Comparison of ENCODE assay signal across 8 mouse cellular contexts in genomic region chr15:102362648-102363047, GRCm38 (mm10). TPM values are rescaled to one million over a fixed set of nuclear protein-coding genes. Genes with fewer than 3 reads are reported as not detected.
A peak's percentile ranks its signal among the peaks of the same experiment; 100 is the strongest.
DNase-seq lines count a peak whose midpoint lies in the region; ATAC-seq and TF ChIP-seq lines count a peak whose summit lies in the region.

No protein-coding gene starts in this region.

- ATAC-seq in granulocyte monocyte progenitor cell, adult 5-6 weeks (replicated peaks; ENCODE audit: poor library complexity, severe bottlenecking), result peak; percentile 23; the same call in 1 of the 2 replicates
- ATAC-seq in limb, embryonic 12.5 days (ENCODE audit: insufficient number of reproducible peaks, insufficient read depth, low FRiP score, low TSS enrichment, low read depth), result peak; percentile 32; the same call in 1 of the 2 replicates
- no peak for ATAC-seq in neural tube, embryonic 11.5 days (ENCODE audit: insufficient read depth, low FRiP score, low TSS enrichment)

- peak overlapping the region; percentile 47 for H3K9ac ChIP-seq in limb, embryonic 12.5 days (replicated peaks)
- peak overlapping the region; percentile 0; the same call in 1 of the 2 replicates for H3K9ac ChIP-seq in neural tube, embryonic 11.5 days (ENCODE audit: low read length)

- H3K36me3 ChIP-seq in limb, embryonic 12.5 days, result no peaks in the 10 kb centered on the region
- no peaks in the 10 kb centered on the region for H3K36me3 ChIP-seq in neural tube, embryonic 11.5 days (ENCODE audit: control insufficient read depth, insufficient read depth, low read length)

- peaks cover 43% of the 10 kb centered on the region for H3K4me1 ChIP-seq in limb, embryonic 12.5 days (replicated peaks)
- peaks cover 13% of the 10 kb centered on the region for H3K4me1 ChIP-seq in neural tube, embryonic 11.5 days (ENCODE audit: control insufficient read depth, insufficient read depth, low read length)

- no peaks in the 10 kb centered on the region for H3K9me3 ChIP-seq in limb, embryonic 12.5 days
- no peaks in the 10 kb centered on the region for H3K9me3 ChIP-seq in neural tube, embryonic 11.5 days (ENCODE audit: control insufficient read depth, low read length)

- peak overlapping the region; percentile 51 for H3K4me2 ChIP-seq in limb, embryonic 12.5 days
- no peak overlapping the region; the same call in 1 of the 2 replicates for H3K4me2 ChIP-seq in neural tube, embryonic 11.5 days (ENCODE audit: low read depth)

- WGBS in limb, embryonic 12.5 days, result 9% methylated on average over 14 of the region's 14 CpGs
- 14% methylated on average over 14 of the region's 14 CpGs for WGBS in neural tube, embryonic 11.5 days

- no peak for TF ChIP-seq CTCF in left cerebral cortex, adult 2 months (IDR thresholded peaks at IDR 0.05)

- H3K27me3 ChIP-seq in limb, embryonic 12.5 days, result peaks cover 25% of the 10 kb centered on the region
- peaks cover 14% of the 10 kb centered on the region for H3K27me3 ChIP-seq in neural tube, embryonic 11.5 days (ENCODE audit: control insufficient read depth, insufficient read depth, low read length)

- H3K4me3 ChIP-seq in limb, embryonic 12.5 days (replicated peaks), result peak overlapping the region; percentile 18; the same call in 1 of the 2 replicates
- no peak overlapping the region for H3K4me3 ChIP-seq in neural tube, embryonic 11.5 days (ENCODE audit: low read depth, low read length)
- no peak overlapping the region for H3K4me3 ChIP-seq in left cerebral cortex, adult 2 months

- H3K27ac ChIP-seq in limb, embryonic 12.5 days, result peak overlapping the region; percentile 75
- H3K27ac ChIP-seq in neural tube, embryonic 11.5 days (ENCODE audit: low read depth, low read length), result no peak overlapping the region
- no peak overlapping the region for H3K27ac ChIP-seq in left cerebral cortex, adult 2 months

- intact Hi-C loops in left cerebral cortex, adult 2 months (cut with DNase I), result no loop called here

- peak; percentile 18 for DNase-seq in kidney, postnatal 14 days
- no peak for DNase-seq in kidney, adult 9 months
- DNase-seq in neural tube, embryonic 11.5 days (ENCODE audit: low spot score), result no peak
- no peak for DNase-seq in left cerebral cortex, adult 2 months (ENCODE audit: extremely low spot score in 1 of 2, low spot score in 2 of 2)
- no peak for DNase-seq in thymus, adult 18-20 months
- no peak for DNase-seq in ovary, postnatal 14 days (ENCODE audit: low spot score)

RNA-seq across cellular contexts. Expression of gene Sp7, which starts 4.3 kb away (rescaled TPM):
- not detected in 2 replicates for total RNA-seq in granulocyte monocyte progenitor cell, adult 5-6 weeks (2014; fragmentation: Nextera tagmentation)
- total RNA-seq in granulocyte monocyte progenitor cell, adult 5-6 weeks (2017), result not detected in 2 replicates
- 3.1 and 4.3 TPM in 2 replicates for polyA plus RNA-seq in limb, embryonic 12.5 days (2016; fragmentation: Nextera tagmentation; extraction: Ambion mirVana)
- polyA plus RNA-seq in neural tube, embryonic 11.5 days (2014; fragmentation: Nextera tagmentation; extraction: Ambion mirVana), result 0.70 and 0.96 TPM in 2 replicates
- total RNA-seq in left cerebral cortex, adult 2 months (2021), result under 1 TPM; 0.27 to 0.61 TPM

RNA-seq across cellular contexts. Expression of gene Aaas, which starts 12.1 kb away (rescaled TPM):
- 120 and 123 TPM in 2 replicates for total RNA-seq in granulocyte monocyte progenitor cell, adult 5-6 weeks (2014; fragmentation: Nextera tagmentation)
- total RNA-seq in granulocyte monocyte progenitor cell, adult 5-6 weeks (2017), result 147 and 153 TPM in 2 replicates
- polyA plus RNA-seq in limb, embryonic 12.5 days (2016; fragmentation: Nextera tagmentation; extraction: Ambion mirVana), result 95.6 and 99.6 TPM in 2 replicates
- polyA plus RNA-seq in neural tube, embryonic 11.5 days (2014; fragmentation: Nextera tagmentation; extraction: Ambion mirVana), result 84.7 and 86.7 TPM in 2 replicates
- 10 to 100 TPM; 14.3 to 18.9 TPM for total RNA-seq in left cerebral cortex, adult 2 months (2021)

RNA-seq across cellular contexts. Expression of gene Myg1, which starts 31.1 kb away (rescaled TPM):
- total RNA-seq in granulocyte monocyte progenitor cell, adult 5-6 weeks (2014; fragmentation: Nextera tagmentation), result 63.3 and 88.7 TPM in 2 replicates
- total RNA-seq in granulocyte monocyte progenitor cell, adult 5-6 weeks (2017), result 55.1 and 59.9 TPM in 2 replicates
- 117 and 120 TPM in 2 replicates for polyA plus RNA-seq in limb, embryonic 12.5 days (2016; fragmentation: Nextera tagmentation; extraction: Ambion mirVana)
- polyA plus RNA-seq in neural tube, embryonic 11.5 days (2014; fragmentation: Nextera tagmentation; extraction: Ambion mirVana), result 92.9 and 102 TPM in 2 replicates
- total RNA-seq in left cerebral cortex, adult 2 months (2021), result 10 to 100 TPM; 65.1 to 67.9 TPM

RNA-seq across cellular contexts. Expression of gene Pfdn5, which starts 36.7 kb away (rescaled TPM):
- total RNA-seq in granulocyte monocyte progenitor cell, adult 5-6 weeks (2014; fragmentation: Nextera tagmentation), result 299 and 314 TPM in 2 replicates
- total RNA-seq in granulocyte monocyte progenitor cell, adult 5-6 weeks (2017), result 366 and 404 TPM in 2 replicates
- polyA plus RNA-seq in limb, embryonic 12.5 days (2016; fragmentation: Nextera tagmentation; extraction: Ambion mirVana), result 431 and 445 TPM in 2 replicates
- polyA plus RNA-seq in neural tube, embryonic 11.5 days (2014; fragmentation: Nextera tagmentation; extraction: Ambion mirVana), result 386 and 396 TPM in 2 replicates
- 100 to 1,000 TPM; 408 to 428 TPM for total RNA-seq in left cerebral cortex, adult 2 months (2021)

RNA-seq across cellular contexts. Expression of gene Sp1, which starts 43.3 kb away (rescaled TPM):
- 59.6 and 71.6 TPM in 2 replicates for total RNA-seq in granulocyte monocyte progenitor cell, adult 5-6 weeks (2014; fragmentation: Nextera tagmentation)
- 52.0 and 56.1 TPM in 2 replicates for total RNA-seq in granulocyte monocyte progenitor cell, adult 5-6 weeks (2017)
- 11.1 and 12.1 TPM in 2 replicates for polyA plus RNA-seq in limb, embryonic 12.5 days (2016; fragmentation: Nextera tagmentation; extraction: Ambion mirVana)
- polyA plus RNA-seq in neural tube, embryonic 11.5 days (2014; fragmentation: Nextera tagmentation; extraction: Ambion mirVana), result 10.4 and 11.1 TPM in 2 replicates
- 10 to 100 TPM; 26.8 to 27.2 TPM for total RNA-seq in left cerebral cortex, adult 2 months (2021)

Comparison
In these comparisons a context has a peak if more than half of its experiments do, and no peak if none do; other contexts are left out.
1. RNA of gene Aaas, which starts 12.1 kb away (total RNA-seq): 120 to 153 TPM in granulocyte monocyte progenitor cell, adult 5-6 weeks; 14.3 to 18.9 TPM in left cerebral cortex, adult 2 months; every median in the first group is over 4 times any median in the second.